Mouse (Mus musculus) urinary bladder, postnatal 25 days (tissue): ENCODE results near the gene Slc25a53.
"Not testable (repeated sequence)": the region's sequence is repeated elsewhere in the genome, so short reads cannot be mapped to it uniquely, and the experiment has no call there.

Experiments
- DNase-seq: peaks from one replicate; pipeline ENCODE4 v3.0.0; 2022; ENCODE audit warnings: low spot score

The Slc25a53 gene

DNA sequence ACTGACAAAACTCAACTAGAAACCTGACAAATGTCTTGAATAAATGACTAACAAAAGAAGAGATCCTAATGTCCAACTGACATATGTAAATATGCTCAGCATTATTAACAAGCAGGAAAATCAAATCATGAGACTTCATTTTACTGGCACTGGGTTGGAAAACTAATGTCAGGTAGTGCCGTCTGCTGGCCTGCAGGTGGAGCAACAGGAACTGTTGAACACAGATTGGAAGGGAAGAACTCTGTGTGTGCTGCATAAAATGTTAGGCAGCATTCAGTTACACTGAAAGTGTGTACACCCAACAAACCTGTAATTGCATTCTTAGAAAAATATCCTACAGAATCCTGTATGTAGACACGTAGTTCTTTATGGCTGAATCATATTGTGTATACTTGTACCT is 78.4 kb downstream of the Slc25a53 start:
- no peak for DNase-seq

DNA sequence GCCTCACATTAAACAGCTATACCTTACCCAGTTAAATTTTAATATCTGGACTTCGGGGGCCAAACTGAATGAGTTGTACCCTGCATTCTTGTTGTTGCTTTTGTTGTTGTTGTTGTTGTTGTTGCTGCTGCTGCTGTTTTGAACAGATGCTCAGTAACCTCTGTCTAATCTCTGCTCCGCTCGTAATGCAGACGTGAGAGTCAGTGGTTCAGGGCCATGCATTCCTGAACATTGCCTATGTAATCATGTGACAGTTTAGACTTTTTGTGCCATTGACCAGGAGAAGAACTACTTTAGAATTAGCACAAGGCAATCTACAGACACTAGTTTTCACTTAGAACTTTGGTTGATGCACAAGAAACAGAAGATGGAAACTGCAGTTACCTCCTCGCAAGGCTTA is 79.8 kb downstream of the Slc25a53 start:
- not testable (repeated sequence) for DNase-seq

DNA sequence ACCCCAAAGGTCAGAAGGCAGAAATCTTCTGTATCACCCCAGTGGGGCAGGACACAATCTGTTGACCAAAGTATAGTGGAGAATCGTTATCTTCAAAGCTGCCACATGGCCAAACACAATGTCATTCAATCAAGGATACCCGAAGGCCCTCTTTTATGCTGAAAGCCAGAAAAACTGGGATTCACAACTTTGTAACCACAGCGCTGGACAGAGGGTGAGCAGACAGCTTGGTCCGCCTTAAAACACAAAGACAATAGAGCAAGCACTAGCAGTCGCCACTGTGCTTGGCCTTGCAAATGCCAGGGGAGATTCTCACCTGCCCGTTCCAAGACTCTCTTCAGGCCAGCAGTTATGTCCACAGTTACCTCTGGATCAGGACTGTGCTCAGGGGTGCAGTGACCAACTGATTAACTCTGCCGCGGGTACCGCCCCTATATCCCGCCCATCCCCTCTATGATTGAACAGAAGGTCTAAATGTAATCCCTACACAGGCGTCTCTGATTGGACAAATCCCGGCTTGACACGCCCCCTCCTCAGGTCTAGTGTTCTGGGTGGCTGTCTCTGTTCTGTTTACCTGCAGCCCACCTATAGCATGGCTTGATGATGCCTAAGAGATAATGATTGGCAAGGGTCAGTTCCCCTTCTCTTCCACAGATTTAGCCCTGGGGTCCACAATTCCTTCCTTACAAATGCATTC is 80.4 kb downstream of the Slc25a53 start:
- DNase-seq, result peak; percentile 19

DNA sequence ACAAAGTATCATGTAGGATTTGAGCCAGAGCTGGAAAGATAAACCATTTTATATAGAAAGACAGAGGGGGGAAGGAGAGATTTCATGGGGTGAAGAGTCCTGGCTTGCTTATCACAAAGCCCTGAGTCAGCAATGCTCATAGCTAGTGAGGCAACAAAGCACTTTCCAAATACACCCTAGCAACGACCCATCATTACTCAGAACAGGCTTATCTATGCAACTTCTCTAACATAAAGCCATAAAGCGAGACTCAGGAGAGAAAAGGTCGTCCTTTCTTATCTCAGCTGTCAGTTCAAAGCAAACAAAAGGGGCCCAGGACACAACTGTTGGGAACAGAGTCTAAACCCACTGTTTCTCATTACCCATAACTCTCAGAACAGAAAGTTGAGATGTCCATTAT is 100.1 kb downstream of the Slc25a53 start:
- DNase-seq, result no peak
